Mouse (Mus musculus) E14TG2a.4 (cell line): ENCODE data around the gene Sf3b4.

Experiments
- CTCF ChIP-seq: conservative IDR thresholded peaks from 2 replicates; pipeline ENCODE4 v1.5.1; 2014; ENCODE audit warnings: low read length
- NANOG ChIP-seq: IDR thresholded peaks from 2 replicates; pipeline ENCODE4 v1.6.1; 2014; ENCODE audit warnings: borderline replicate concordance, low read length, mixed read lengths
- POU5F1 ChIP-seq: IDR thresholded peaks from 2 replicates; pipeline ENCODE4 v1.6.1; 2014; ENCODE audit warnings: low read length, borderline replicate concordance

DNA sequence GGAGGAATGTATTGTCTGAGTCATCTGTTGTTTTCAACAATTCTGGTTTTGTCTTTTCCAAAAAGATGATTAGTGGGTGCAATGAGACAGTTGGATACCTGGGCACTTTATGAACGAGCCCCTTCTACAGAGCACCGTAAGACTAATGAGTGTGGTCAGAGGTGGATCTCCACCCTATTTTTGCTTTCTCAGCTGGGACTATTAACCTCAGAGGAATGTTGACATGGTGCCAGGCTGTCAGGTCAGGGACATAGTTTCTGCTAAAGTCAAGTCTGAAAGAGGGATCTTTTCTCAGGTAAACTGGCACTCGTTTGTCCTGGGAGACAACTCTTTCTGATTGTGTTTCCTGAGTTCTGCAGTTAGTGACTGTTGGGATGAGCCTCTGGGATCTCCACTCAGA is 37.1 kb upstream of the Sf3b4 start:
- TF ChIP-seq CTCF, result no peak
- TF ChIP-seq NANOG, result no peak
- TF ChIP-seq POU5F1, result no peak
